Comparison of ENCODE assay signal across 30 mouse cellular contexts in the genomic region with DNA sequence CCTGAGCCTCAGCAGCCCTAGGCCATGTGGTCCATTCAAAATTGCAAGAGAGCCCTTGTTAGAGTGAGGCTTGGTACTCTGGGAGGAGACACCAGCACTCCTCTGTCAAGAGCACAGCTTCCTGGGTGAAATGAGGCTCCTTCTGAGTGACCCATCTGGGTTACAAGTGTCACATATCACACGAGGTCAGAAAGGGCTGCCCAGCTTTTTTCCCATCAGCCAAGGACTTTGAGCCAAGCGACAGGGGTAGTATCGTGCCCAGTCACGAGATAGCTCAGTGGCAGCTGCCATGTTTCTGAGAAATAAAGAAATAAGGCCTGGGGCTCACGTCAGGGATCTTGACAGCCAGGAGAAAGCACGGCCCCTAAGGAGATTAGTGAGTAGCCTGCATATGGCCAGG.
DNase-seq lines count a peak whose midpoint lies in the region; ATAC-seq and TF ChIP-seq lines count a peak whose summit lies in the region.
"Had no signal": no experiment of that assay in that cellular context is flagged by ENCODE, and none has a peak within 500 bp of the region (broad histone marks: within the 10 kb centered on the region; RNA-seq: fewer than 3 reads in every experiment).

No protein-coding gene starts in this region.

- WGBS in heart, embryonic 14.5 days, result 48% methylated on average over 6 of the region's 6 CpGs
- WGBS in lung, postnatal 0 days, result 72% methylated on average over 6 of the region's 6 CpGs

- ATAC-seq in heart, embryonic 14.5 days (ENCODE audit: insufficient number of reproducible peaks, insufficient read depth, low FRiP score, low read depth), result no peak
- ATAC-seq in lung, postnatal 0 days, result no peak
- ATAC-seq: forebrain, embryonic 14.5 days; intestine, embryonic 16.5 days; midbrain, embryonic 15.5 days had no signal

- H3K9me3 ChIP-seq in heart, embryonic 14.5 days (ENCODE audit: control insufficient read depth, low read length), result no peaks in the 10 kb centered on the region
- no peaks in the 10 kb centered on the region for H3K9me3 ChIP-seq in lung, postnatal 0 days (ENCODE audit: low read length)
- H3K9me3 ChIP-seq: embryonic facial prominence, embryonic 12.5 days; G1E; hindbrain, embryonic 13.5 days; limb, embryonic 10.5 days; limb, embryonic 15.5 days; midbrain, embryonic 15.5 days; neural tube, embryonic 12.5 days had no signal

- peak; percentile 72 for DNase-seq in gastrocnemius, adult 2 months
- no peak for DNase-seq in gastrocnemius, postnatal 10 days
- DNase-seq in heart, postnatal 36 days, result no peak
- no peak for DNase-seq in lung, postnatal 0 days (ENCODE audit: low spot score)
- DNase-seq in lung, postnatal 4 days, result no peak
- DNase-seq in skeletal muscle tissue, adult 2 months (ENCODE audit: low read depth, low spot score), result peak; percentile 60
- DNase-seq: adrenal gland, adult 8-10 months; cerebellum, adult 11 months; cerebellum, adult 9-10 months; embryo, embryonic 11 days; kidney, adult 9 months; kidney, postnatal 10 days; layer of hippocampus, adult 9-11 months; lung, embryonic 14.5 days; right cerebral cortex, adult 18-20 months; thymus, adult 18-20 months; thymus, postnatal 25 days had no signal

- H3K9ac ChIP-seq in heart, embryonic 14.5 days (ENCODE audit: low read length), result 0 out of 2 replicates have a peak overlapping the region, but pooled peaks have one; percentile 7
- no peak overlapping the region for H3K9ac ChIP-seq in lung, postnatal 0 days (replicated peaks; ENCODE audit: low read depth)
- H3K9ac ChIP-seq: embryonic facial prominence, embryonic 12.5 days; hindbrain, embryonic 13.5 days; limb, embryonic 15.5 days; liver, embryonic 14.5 days; lung, embryonic 14.5 days; midbrain, embryonic 15.5 days; neural tube, embryonic 12.5 days had no signal

- TF ChIP-seq EP300 in lung, postnatal 0 days (IDR thresholded peaks at IDR 0.05), result no peak

- intact Hi-C loops in gastrocnemius, adult 2 months (cut with DNase I), result no loop called here
- intact Hi-C loops in heart, postnatal 36 days (cut with DNase I), result no loop called here

- H3K27ac ChIP-seq in gastrocnemius, adult 2 months, result peak overlapping the region; percentile 90
- H3K27ac ChIP-seq in heart, embryonic 14.5 days (replicated peaks in 1 of 2; ENCODE audit: control insufficient read depth in 1 of 2, insufficient read depth in 1 of 2, low read depth in 2 of 2, low read length in 2 of 2), result no peak overlapping the region
- H3K27ac ChIP-seq in lung, postnatal 0 days (ENCODE audit: low read length), result peak overlapping the region; percentile 91; the same call in 1 of the 2 replicates
- H3K27ac ChIP-seq: embryonic facial prominence, embryonic 12.5 days; hindbrain, embryonic 13.5 days; limb, embryonic 10.5 days; limb, embryonic 15.5 days; liver, embryonic 14.5 days; midbrain, embryonic 15.5 days; neural tube, embryonic 12.5 days; stomach, postnatal 0 days had no signal

- peaks cover 31 to 72% of the 10 kb centered on the region in 2 experiments for H3K4me1 ChIP-seq in heart, embryonic 14.5 days (ENCODE audit: control insufficient read depth in 2 of 2, insufficient read depth in 2 of 2, low read length in 2 of 2)
- peaks cover 17% of the 10 kb centered on the region for H3K4me1 ChIP-seq in lung, postnatal 0 days (ENCODE audit: insufficient read depth, low read depth, low read length)
- H3K4me1 ChIP-seq: neural tube, embryonic 12.5 days had no signal

- no peaks in the 10 kb centered on the region for H3K27me3 ChIP-seq in heart, embryonic 14.5 days (ENCODE audit: control insufficient read depth, insufficient read depth, low read length)
- no peaks in the 10 kb centered on the region for H3K27me3 ChIP-seq in lung, postnatal 0 days (replicated peaks; ENCODE audit: insufficient read depth, low read length)
- H3K27me3 ChIP-seq: embryonic facial prominence, embryonic 12.5 days; hindbrain, embryonic 13.5 days; limb, embryonic 15.5 days; midbrain, embryonic 15.5 days; neural tube, embryonic 12.5 days had no signal

- no peak overlapping the region for H3K4me3 ChIP-seq in gastrocnemius, adult 2 months
- H3K4me3 ChIP-seq in heart, embryonic 14.5 days (ENCODE audit: control insufficient read depth in 1 of 2, insufficient read depth in 1 of 2, low read depth in 1 of 2, low read length in 2 of 2), result no peak overlapping the region
- no peak overlapping the region for H3K4me3 ChIP-seq in lung, postnatal 0 days (ENCODE audit: low read depth, low read length)
- H3K4me3 ChIP-seq: embryonic facial prominence, embryonic 12.5 days; hindbrain, embryonic 13.5 days; limb, embryonic 10.5 days; limb, embryonic 15.5 days; midbrain, embryonic 15.5 days; myocyte; neural tube, embryonic 12.5 days had no signal

- no peak for TF ChIP-seq CTCF in gastrocnemius, adult 2 months (IDR thresholded peaks at IDR 0.05)
- TF ChIP-seq CTCF in lung, postnatal 0 days (IDR thresholded peaks at IDR 0.05), result no peak

- no peak overlapping the region for H3K4me2 ChIP-seq in heart, embryonic 14.5 days (ENCODE audit: low read length)
- H3K4me2 ChIP-seq in lung, postnatal 0 days (replicated peaks; ENCODE audit: low read depth, low read length), result no peak overlapping the region
- H3K4me2 ChIP-seq: embryonic facial prominence, embryonic 12.5 days; hindbrain, embryonic 13.5 days; limb, embryonic 15.5 days; lung, embryonic 14.5 days; midbrain, embryonic 15.5 days; neural tube, embryonic 12.5 days had no signal

- H3K36me3 ChIP-seq in heart, embryonic 14.5 days (ENCODE audit: control insufficient read depth, insufficient read depth, low read length), result peaks cover 98% of the 10 kb centered on the region
- H3K36me3 ChIP-seq in lung, postnatal 0 days (ENCODE audit: insufficient read depth, low read length), result peaks cover 24% of the 10 kb centered on the region
- H3K36me3 ChIP-seq: G1E; hindbrain, embryonic 13.5 days; midbrain, embryonic 15.5 days; neural tube, embryonic 12.5 days had no signal

Comparison
In these comparisons a context has a peak if more than half of its experiments do, and no peak if none do; other contexts are left out.
1. DNase-seq: peak in gastrocnemius, adult 2 months (single experiment) and skeletal muscle tissue, adult 2 months (single experiment); none in gastrocnemius, postnatal 10 days (single experiment), heart, postnatal 36 days (0 of 2), lung, postnatal 0 days (single experiment) and lung, postnatal 4 days (0 of 2).
2. H3K27ac ChIP-seq: peak in gastrocnemius, adult 2 months (single experiment) and lung, postnatal 0 days (single experiment); none in heart, embryonic 14.5 days (0 of 2).